In genomic region chr1:134212351-134212750, GRCm38 (mm10) we compare ENCODE assay signal across 14 mouse cellular contexts. TPM values are rescaled to one million over a fixed set of nuclear protein-coding genes. Genes with fewer than 3 reads are reported as not detected.
"Had no signal": no experiment of that assay in that cellular context is flagged by ENCODE, and none has a peak within 500 bp of the region (broad histone marks: within the 10 kb centered on the region; RNA-seq: fewer than 3 reads in every experiment).

No protein-coding gene starts in this region.

- H3K4me2 ChIP-seq: limb, embryonic 13.5 days; midbrain, embryonic 12.5 days; neural tube, embryonic 13.5 days; stomach, embryonic 15.5 days had no signal

- H3K9me3 ChIP-seq: limb, embryonic 13.5 days; midbrain, embryonic 12.5 days; neural tube, embryonic 13.5 days; stomach, embryonic 15.5 days had no signal

- H3K36me3 ChIP-seq: limb, embryonic 13.5 days; midbrain, embryonic 12.5 days; neural tube, embryonic 13.5 days; stomach, embryonic 15.5 days had no signal

- H3K9ac ChIP-seq: limb, embryonic 13.5 days; liver, embryonic 14.5 days; midbrain, embryonic 12.5 days; neural tube, embryonic 13.5 days; stomach, embryonic 15.5 days had no signal

- H3K27ac ChIP-seq: limb, embryonic 13.5 days; liver, embryonic 14.5 days; midbrain, embryonic 12.5 days; neural tube, embryonic 13.5 days; stomach, embryonic 15.5 days had no signal

- DNase-seq: lung, adult 18-20 months; right cerebral cortex, postnatal 14 days; thymus, postnatal 4 days had no signal

- H3K27me3 ChIP-seq: neural tube, embryonic 13.5 days; stomach, embryonic 15.5 days had no signal

- H3K4me3 ChIP-seq: layer of hippocampus, adult 2 months; limb, embryonic 13.5 days; midbrain, embryonic 12.5 days; neural tube, embryonic 13.5 days; stomach, embryonic 15.5 days had no signal

- ATAC-seq: midbrain, embryonic 16.5 days had no signal

RNA-seq across cellular contexts. Expression of gene Mybph, which starts 19.1 kb away (rescaled TPM):
- total RNA-seq: layer of hippocampus, adult 2 months; layer of hippocampus, postnatal 10 days; liver, adult 2 months; megakaryocyte-erythroid progenitor cell, adult 5-6 weeks had no signal
- polyA plus RNA-seq: liver, adult 2 months; midbrain, embryonic 12.5 days; spleen, adult 2 months had no signal

RNA-seq across cellular contexts. Expression of gene Adora1, which starts 22.9 kb away (rescaled TPM):
- total RNA-seq: megakaryocyte-erythroid progenitor cell, adult 5-6 weeks had no signal
